Mouse (Mus musculus) forebrain, embryonic 13.5 days (tissue): ENCODE measurements around the gene Cnot1. TPM values are rescaled to one million over a fixed set of nuclear protein-coding genes. Genes with fewer than 3 reads are reported as not detected.
A peak's percentile ranks its signal among the peaks of the same experiment; 100 is the strongest.

Experiments used
- ATAC-seq: fragments of 200-750 bp; cut with Nextera tagmentation; 2 replicates; pipeline ENCODE4 v1.8.0; 2017
- H3K27ac ChIP-seq: fragments of 300-500 bp; sonication (generic); 2 replicates; pipeline ENCODE4 v1.5.1; 2015; ENCODE audit warnings: inconsistent platforms, mild to moderate bottlenecking, moderate library complexity
- H3K27me3 ChIP-seq: fragments of 300-500 bp; sonication (generic); 2 replicates; pipeline ENCODE4 v1.6.1; 2015; ENCODE audit warnings: mild to moderate bottlenecking, inconsistent platforms
- H3K36me3 ChIP-seq: fragments of 300-500 bp; sonication (generic); 2 replicates; pipeline ENCODE4 v1.6.1; 2015; ENCODE audit warnings: mild to moderate bottlenecking, inconsistent platforms; ENCODE audit not compliant: poor library complexity, severe bottlenecking
- H3K4me1 ChIP-seq: fragments of 300-500 bp; sonication (generic); 2 replicates; pipeline ENCODE4 v1.6.1; 2015; ENCODE audit warnings: inconsistent platforms
- H3K4me2 ChIP-seq: fragments of 300-500 bp; sonication (generic); 2 replicates; pipeline ENCODE4 v1.6.1; 2015; ENCODE audit warnings: inconsistent platforms, mild to moderate bottlenecking, moderate library complexity
- H3K4me3 ChIP-seq: fragments of 300-500 bp; sonication (generic); 2 replicates; pipeline ENCODE4 v1.5.1; 2015; ENCODE audit warnings: mild to moderate bottlenecking, inconsistent platforms
- H3K9ac ChIP-seq: fragments of 300-500 bp; sonication (generic); 2 replicates; pipeline ENCODE4 v1.6.1; 2015; ENCODE audit warnings: mild to moderate bottlenecking, inconsistent platforms
- H3K9me3 ChIP-seq: fragments of 300-500 bp; sonication (generic); replicated peaks from 2 replicates; pipeline ENCODE4 v1.6.1; 2016; ENCODE audit warnings: inconsistent platforms
- WGBS: fragments of 180-500 bp; shearing (Covaris S2); methylation state at CpG from one replicate; pipeline ENCODE4 v1.1.7; 2015; 5-methylcytosine and 5-hydroxymethylcytosine counted together
- polyA plus RNA-seq: library from polyadenylated mRNA; unstranded; fragments of >200 nt; fragmentation: Nextera tagmentation; extraction: Ambion mirVana; gene quantifications from 2 replicates; pipeline ENCODE4 v1.2.1, GENCODE M21; 2015

The Cnot1 gene
- polyA plus RNA-seq, 1 experiment from 2014 or later: 50.3 TPM

GRCm38 (mm10) chr8:95782628-95783027, 24.6 kb downstream of the Cnot1 start:
- H3K36me3 ChIP-seq: peaks cover 75% of the 10 kb centered on the region
- no peak overlapping the region for H3K9ac ChIP-seq
- H3K27me3 ChIP-seq: no peaks in the 10 kb centered on the region
- no peak overlapping the region for H3K4me2 ChIP-seq
- H3K27ac ChIP-seq: no peak overlapping the region
- no peak for ATAC-seq
- H3K4me1 ChIP-seq: no peaks in the 10 kb centered on the region
- no peaks in the 10 kb centered on the region; the same call in 1 of the 2 replicates for H3K9me3 ChIP-seq
- H3K4me3 ChIP-seq: no peak overlapping the region

DNA sequence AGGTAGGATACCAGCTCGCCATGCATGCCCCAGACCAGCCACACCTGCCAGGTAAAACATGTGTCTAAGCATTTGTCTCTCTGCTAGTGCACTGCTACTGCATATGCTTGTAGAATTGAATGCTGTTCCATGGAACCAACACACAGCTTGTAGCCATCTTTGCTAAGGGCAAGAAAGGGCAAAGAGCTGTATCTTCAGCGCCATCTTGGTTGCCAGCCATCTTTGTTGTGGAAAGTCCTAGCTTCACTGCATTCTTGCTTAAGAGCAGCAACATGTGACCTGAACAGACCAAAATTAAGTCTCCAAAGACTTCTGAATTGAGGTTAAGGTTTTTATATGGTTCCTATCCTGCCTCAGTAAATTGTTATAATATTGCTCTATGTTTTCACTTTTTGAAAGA, 25.5 kb downstream of the Cnot1 start:
- H3K9me3 ChIP-seq: no peaks in the 10 kb centered on the region; the same call in 1 of the 2 replicates
- H3K36me3 ChIP-seq: peaks cover 69% of the 10 kb centered on the region
- no peaks in the 10 kb centered on the region for H3K4me1 ChIP-seq
- H3K9ac ChIP-seq: no peak overlapping the region
- no peak for ATAC-seq
- no peak overlapping the region for H3K27ac ChIP-seq
- H3K4me2 ChIP-seq: no peak overlapping the region
- H3K4me3 ChIP-seq: no peak overlapping the region
- WGBS: 96% methylated on average over 2 of the region's 2 CpGs
- no peaks in the 10 kb centered on the region for H3K27me3 ChIP-seq

GRCm38 (mm10) chr8:95781085-95781484, 26.2 kb downstream of the Cnot1 start:
- Histone ChIP-seq H3K27me3 (no peaks in the 10 kb centered on the region), H3K9ac (no peak overlapping the region), H3K4me3 (no peak overlapping the region), H3K4me2 (no peak overlapping the region), H3K27ac (no peak overlapping the region), H3K36me3 (peaks cover 62% of the 10 kb centered on the region), H3K4me1 (no peaks in the 10 kb centered on the region), H3K9me3 (no peaks in the 10 kb centered on the region; the same call in 1 of the 2 replicates)
- no peak for ATAC-seq
- WGBS: 94% methylated on average over 3 of the region's 3 CpGs

GRCm38 (mm10) chr8:95764133-95764532, 43.1 kb downstream of the Cnot1 start:
- Histone ChIP-seq H3K4me3 (no peak overlapping the region), H3K27me3 (no peaks in the 10 kb centered on the region), H3K27ac (no peak overlapping the region), H3K36me3 (peaks cover 84% of the 10 kb centered on the region), H3K9ac (no peak overlapping the region), H3K4me2 (no peak overlapping the region), H3K4me1 (no peaks in the 10 kb centered on the region), H3K9me3 (no peaks in the 10 kb centered on the region)
- ATAC-seq: no peak
- 92% methylated on average over 1 of the region's 1 CpGs for WGBS

GRCm38 (mm10) chr8:95760323-95760722, 46.9 kb downstream of the Cnot1 start:
- H3K4me1 ChIP-seq: no peaks in the 10 kb centered on the region
- WGBS: 92% methylated on average over 6 of the region's 6 CpGs
- no peak for ATAC-seq

DNA sequence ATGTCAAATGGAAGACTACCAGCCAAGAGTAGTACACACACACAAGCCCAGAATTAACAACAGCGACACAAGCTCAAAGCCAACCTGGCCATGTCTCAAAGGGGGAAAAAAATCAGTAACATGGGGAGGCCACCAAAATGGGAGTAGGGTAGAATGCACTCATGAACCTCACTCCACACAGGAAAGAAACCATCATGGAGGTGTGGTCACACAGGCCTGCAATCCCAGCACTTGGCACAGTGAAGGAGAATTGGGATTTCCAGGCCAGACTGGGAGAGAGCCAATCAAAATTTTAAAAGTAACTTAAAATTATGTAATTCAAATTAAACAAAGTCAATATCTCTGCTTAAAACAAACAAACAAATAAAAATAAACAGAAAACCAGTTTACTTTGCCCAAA, 55.3 kb downstream of the Cnot1 start:
- Histone ChIP-seq H3K27ac (no peak overlapping the region), H3K9me3 (no peaks in the 10 kb centered on the region), H3K36me3 (peaks cover 81% of the 10 kb centered on the region), H3K9ac (no peak overlapping the region), H3K27me3 (no peaks in the 10 kb centered on the region), H3K4me2 (no peak overlapping the region), H3K4me1 (no peaks in the 10 kb centered on the region), H3K4me3 (no peak overlapping the region)
- no peak for ATAC-seq
- 95% methylated on average over 1 of the region's 1 CpGs for WGBS

More at GRCm38 (mm10) chr8:95760323-95760722, 46.9 kb downstream of the Cnot1 start:
- Histone ChIP-seq H3K9ac (no peak overlapping the region), H3K27me3 (no peaks in the 10 kb centered on the region), H3K27ac (no peak overlapping the region), H3K36me3 (peaks cover 78% of the 10 kb centered on the region), H3K4me2 (no peak overlapping the region), H3K9me3 (no peaks in the 10 kb centered on the region), H3K4me3 (no peak overlapping the region)

DNA sequence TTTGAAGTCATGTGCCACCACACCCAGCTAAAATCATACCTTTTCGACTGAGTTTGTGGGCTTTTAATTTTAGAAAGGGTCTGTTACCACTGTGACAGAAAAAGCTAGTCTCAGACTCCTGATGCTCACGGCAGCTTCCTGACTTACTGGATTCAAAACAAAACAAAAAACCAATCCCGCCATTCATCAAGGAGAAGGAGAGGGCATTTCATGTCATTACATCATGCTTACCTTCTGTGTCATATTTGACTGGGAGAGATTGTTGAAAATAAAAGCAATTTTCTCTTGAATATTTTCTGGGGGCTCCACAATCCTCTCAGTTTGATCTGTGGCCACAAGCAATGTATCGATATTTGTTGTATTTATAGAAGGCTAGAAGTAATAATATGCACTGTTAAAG, 59.2 kb downstream of the Cnot1 start:
- Histone ChIP-seq H3K4me1 (no peaks in the 10 kb centered on the region), H3K9me3 (no peaks in the 10 kb centered on the region), H3K36me3 (peaks cover 87% of the 10 kb centered on the region), H3K4me2 (no peak overlapping the region), H3K27ac (no peak overlapping the region), H3K27me3 (no peaks in the 10 kb centered on the region), H3K9ac (no peak overlapping the region), H3K4me3 (no peak overlapping the region)
- no peak for ATAC-seq
- WGBS: 92% methylated on average over 4 of the region's 4 CpGs

- Histone ChIP-seq H3K4me2 (no peak overlapping the region), H3K27ac (no peak overlapping the region), H3K27me3 (no peaks in the 10 kb centered on the region), H3K4me1 (no peaks in the 10 kb centered on the region), H3K36me3 (peaks cover 95% of the 10 kb centered on the region), H3K9me3 (no peaks in the 10 kb centered on the region), H3K4me3 (no peak overlapping the region), H3K9ac (no peak overlapping the region)
- 92% methylated on average over 7 of the region's 7 CpGs for WGBS
- ATAC-seq: no peak
Measured at GRCm38 (mm10) chr8:95741732-95742131, 65.5 kb downstream of the Cnot1 start.

- Histone ChIP-seq H3K9me3 (no peaks in the 10 kb centered on the region), H3K27ac (no peak overlapping the region), H3K27me3 (no peaks in the 10 kb centered on the region), H3K36me3 (peaks cover 90% of the 10 kb centered on the region), H3K4me1 (no peaks in the 10 kb centered on the region), H3K4me2 (no peak overlapping the region), H3K4me3 (no peak overlapping the region), H3K9ac (no peak overlapping the region)
- ATAC-seq: no peak
- 83% methylated on average over 7 of the region's 7 CpGs for WGBS
Measured at GRCm38 (mm10) chr8:95738596-95738995, 68.7 kb downstream of the Cnot1 start.

DNA sequence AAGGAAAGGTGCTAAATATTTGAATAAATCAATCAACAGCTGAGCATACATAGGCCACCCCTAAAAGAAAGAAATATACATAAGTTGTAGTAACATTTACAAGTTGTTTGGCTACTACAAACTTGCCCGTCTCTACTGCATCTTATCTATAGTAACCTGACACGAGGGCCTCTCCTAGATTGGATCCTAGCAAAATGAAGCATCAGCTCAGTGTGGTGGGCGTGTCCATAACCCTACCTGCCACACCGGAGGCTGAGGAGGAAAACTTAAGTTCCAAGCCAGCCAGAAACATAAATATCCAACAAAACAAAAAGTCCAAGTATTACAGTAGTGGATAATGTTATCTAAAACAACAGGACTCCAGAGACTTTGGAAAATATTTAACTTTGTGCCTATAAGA, 79.6 kb downstream of the Cnot1 start:
- Histone ChIP-seq H3K9me3 (no peaks in the 10 kb centered on the region), H3K4me1 (no peaks in the 10 kb centered on the region), H3K4me2 (no peak overlapping the region), H3K9ac (no peak overlapping the region), H3K4me3 (no peak overlapping the region), H3K27me3 (no peaks in the 10 kb centered on the region), H3K27ac (no peak overlapping the region), H3K36me3 (peaks cover 88% of the 10 kb centered on the region)
- ATAC-seq: no peak
- 93% methylated on average over 4 of the region's 4 CpGs for WGBS

DNA sequence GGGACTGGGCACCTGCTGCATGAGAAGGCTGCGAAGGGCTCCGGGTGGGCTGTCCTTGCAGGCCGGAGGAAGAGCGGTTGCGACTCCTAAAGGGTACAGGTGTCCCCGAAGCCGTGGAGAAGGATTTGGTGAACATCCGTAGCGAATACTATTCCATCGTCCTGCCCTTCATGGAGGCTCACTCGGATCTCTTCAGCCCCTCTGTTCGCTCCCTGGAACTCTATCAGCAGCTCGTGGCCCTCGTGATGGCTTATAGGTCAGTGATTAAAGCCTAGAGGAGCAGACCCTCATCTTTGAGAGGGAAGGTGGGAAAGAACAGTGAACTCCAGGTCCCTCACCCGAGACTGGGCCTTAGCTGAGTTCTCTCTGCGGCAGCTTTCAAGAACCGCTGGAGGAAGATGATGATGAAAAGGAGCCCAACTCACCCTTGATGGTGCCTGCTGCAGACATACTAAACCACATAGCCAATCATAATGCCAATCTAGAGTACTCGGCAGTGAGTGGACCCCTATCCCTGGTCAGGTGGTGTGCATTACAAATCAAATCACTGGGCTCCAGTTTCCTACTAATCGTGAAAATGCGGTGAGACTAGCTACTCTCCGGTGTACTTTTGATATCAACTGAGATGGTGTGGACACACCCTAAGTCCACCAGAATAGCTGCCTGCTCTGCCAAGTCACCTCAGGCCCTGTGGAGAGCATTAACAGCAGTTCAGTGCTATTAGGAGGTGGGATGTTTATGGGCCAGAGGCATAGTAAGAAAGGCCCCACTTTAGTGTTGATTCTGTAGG, 90.5 kb downstream of the Cnot1 start:
- 18% methylated on average over 21 of the region's 21 CpGs for WGBS
- Histone ChIP-seq H3K9ac (peak overlapping the region; percentile 89), H3K9me3 (no peaks in the 10 kb centered on the region), H3K27ac (peak overlapping the region; percentile 65; the same call in 1 of the 2 replicates), H3K36me3 (peaks cover 54% of the 10 kb centered on the region), H3K4me3 (peak overlapping the region; percentile 88), H3K27me3 (no peaks in the 10 kb centered on the region), H3K4me1 (peaks cover 16% of the 10 kb centered on the region), H3K4me2 (peak overlapping the region; percentile 93)
- ATAC-seq: no peak

DNA sequence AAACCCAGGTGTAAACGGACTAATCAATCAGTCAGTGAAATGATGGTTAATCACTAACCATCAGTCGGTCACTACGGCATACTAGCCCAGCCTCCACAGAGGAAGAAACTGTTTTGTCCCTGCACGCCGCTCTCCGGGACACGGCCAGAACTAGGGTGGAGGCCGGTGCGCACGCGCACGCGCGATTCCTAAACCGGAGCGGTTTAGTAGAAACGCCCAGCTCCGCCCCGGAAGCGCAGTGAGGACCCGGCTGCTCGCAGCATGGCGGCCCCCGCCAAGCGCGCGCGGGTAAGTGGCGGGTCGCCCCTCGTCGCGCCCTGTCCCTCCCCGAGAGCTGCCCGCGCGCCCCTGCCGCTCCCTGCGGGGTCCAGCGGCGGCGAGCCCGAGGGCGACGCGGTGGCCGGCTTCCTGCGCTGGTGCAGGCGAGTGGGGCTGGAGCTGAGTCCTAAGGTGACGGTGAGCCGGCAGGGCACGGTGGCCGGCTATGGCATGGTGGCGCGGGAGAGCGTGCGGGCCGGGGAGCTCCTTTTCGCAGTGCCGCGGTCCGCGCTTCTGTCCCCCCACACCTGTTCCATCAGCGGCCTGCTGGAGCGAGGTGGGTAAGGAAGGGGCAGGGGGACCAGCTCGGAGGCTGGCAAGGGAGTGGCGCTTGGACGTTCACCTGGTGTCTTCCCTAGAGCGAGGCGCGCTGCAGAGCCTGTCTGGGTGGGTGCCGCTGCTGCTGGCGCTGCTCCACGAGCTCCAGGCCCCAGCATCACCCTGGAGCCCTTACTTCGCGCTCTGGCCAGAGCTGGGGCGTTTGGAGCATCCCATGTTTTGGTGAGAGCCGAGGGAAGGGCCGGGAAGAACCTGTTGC, 91.4 kb downstream of the Cnot1 start, which contains the start of gene Setd6:
TSS of gene Setd6 (plus strand) at position 206 of the 856 bp plus-strand sequence.
- H3K27me3 ChIP-seq: no peaks in the 10 kb centered on the region
- peak within 1 kb of the TSS; percentile 88 for H3K4me3 ChIP-seq
- H3K9me3 ChIP-seq: no peaks in the 10 kb centered on the region
- ATAC-seq: peak; percentile 94
- peak within 1 kb of the TSS; percentile 93 for H3K4me2 ChIP-seq
- peaks cover 54% of the 10 kb centered on the region for H3K36me3 ChIP-seq
- H3K4me1 ChIP-seq: peaks cover 16% of the 10 kb centered on the region
- peak within 1 kb of the TSS; percentile 89 for H3K9ac ChIP-seq
- peak within 1 kb of the TSS; percentile 65 for H3K27ac ChIP-seq
- WGBS: under 1% methylated on average over 63 of the region's 79 CpGs
